Mouse (Mus musculus) heart, embryonic 16.5 days (tissue): ENCODE results near the gene Gm20547. TPM values are rescaled to one million over a fixed set of nuclear protein-coding genes. Genes with fewer than 3 reads are reported as not detected.

Experiments used
- ATAC-seq: fragments of 200-750 bp; cut with Nextera tagmentation; replicated peaks from 2 replicates; pipeline ENCODE4 v1.8.0; 2017; ENCODE audit warnings: moderate number of reproducible peaks; ENCODE audit not compliant: insufficient read depth, low FRiP score; ENCODE audit errors: extremely low read depth
- H3K27ac ChIP-seq: fragments of 300-500 bp; sonication (generic); 2 replicates; pipeline ENCODE4 v1.5.1; 2014; ENCODE audit warnings: mild to moderate bottlenecking, low read length, control low read depth, moderate library complexity
- H3K27me3 ChIP-seq: fragments of 300-500 bp; sonication (generic); 2 replicates; pipeline ENCODE4 v1.6.1; 2014; ENCODE audit warnings: low read length, mixed read lengths; ENCODE audit not compliant: control insufficient read depth, insufficient read depth
- H3K36me3 ChIP-seq: fragments of 300-500 bp; sonication (generic); 2 replicates; pipeline ENCODE4 v1.6.1; 2014; ENCODE audit not compliant: control insufficient read depth, insufficient read depth
- H3K4me1 ChIP-seq: fragments of 300-500 bp; sonication (generic); 2 replicates; pipeline ENCODE4 v1.6.1; 2014; ENCODE audit warnings: low read length, mixed read lengths; ENCODE audit not compliant: control insufficient read depth, insufficient read depth
- H3K4me2 ChIP-seq: fragments of 300-500 bp; sonication (generic); 2 replicates; pipeline ENCODE4 v1.6.1; 2014; ENCODE audit warnings: low read depth, mild to moderate bottlenecking, control low read depth, low read length
- H3K4me3 ChIP-seq: fragments of 300-500 bp; sonication (generic); 2 replicates; pipeline ENCODE4 v1.5.1; 2014; ENCODE audit warnings: mild to moderate bottlenecking, control low read depth, low read length
- H3K9ac ChIP-seq: fragments of 300-500 bp; sonication (generic); 2 replicates; pipeline ENCODE4 v1.6.1; 2014; ENCODE audit warnings: low read length, control low read depth
- H3K9me3 ChIP-seq: fragments of 300-500 bp; sonication (generic); replicated peaks from 2 replicates; pipeline ENCODE4 v1.6.1; 2016; ENCODE audit warnings: low read length; ENCODE audit not compliant: control insufficient read depth
- WGBS: fragments of 180-500 bp; shearing (Covaris S2); extraction: QIAGEN DNeasy Blood & Tissue Kit; methylation state at CpG from one replicate; pipeline ENCODE4 v1.1.7; 2014; 5-methylcytosine and 5-hydroxymethylcytosine counted together
- polyA plus RNA-seq: library from polyadenylated mRNA; unstranded; fragments of >200 nt; fragmentation: Nextera tagmentation; extraction: Ambion mirVana; gene quantifications from 2 replicates; pipeline ENCODE4 v1.2.1, GENCODE M21; 2015

The Gm20547 gene
- polyA plus RNA-seq, 1 experiment from 2014 or later: not detected

GRCm38 (mm10) chr17:34849722-34850516, 31.9 kb downstream of the Gm20547 start, which contains the start of the genes Skiv2l and Nelfe:
Gene Skiv2l (minus strand): TSS chr17:34850210.
Gene Nelfe (plus strand): TSS chr17:34850391.
- H3K9me3 ChIP-seq: no peaks in the 10 kb centered on the region
- peaks cover 33% of the 10 kb centered on the region for H3K36me3 ChIP-seq
- ATAC-seq: peak; percentile 97
- WGBS: under 1% methylated on average over 65 of the region's 65 CpGs
- H3K4me1 ChIP-seq: peaks cover 13% of the 10 kb centered on the region
- peak within 1 kb of the TSS; percentile 92 for H3K9ac ChIP-seq
- no peak within 1 kb of the TSS for H3K27ac ChIP-seq
- H3K4me2 ChIP-seq: peak within 1 kb of the TSS; percentile 91
- no peaks in the 10 kb centered on the region for H3K27me3 ChIP-seq
- H3K4me3 ChIP-seq: peak within 1 kb of the TSS; percentile 86

GRCm38 (mm10) chr17:34847615-34848014, 34.2 kb downstream of the Gm20547 start:
- H3K4me2 ChIP-seq: no peak overlapping the region
- no peak overlapping the region for H3K4me3 ChIP-seq
- peaks cover 22% of the 10 kb centered on the region for H3K36me3 ChIP-seq
- no peaks in the 10 kb centered on the region for H3K9me3 ChIP-seq
- peaks cover 13% of the 10 kb centered on the region for H3K4me1 ChIP-seq
- no peak overlapping the region for H3K9ac ChIP-seq
- 87% methylated on average over 7 of the region's 7 CpGs for WGBS
- no peak for ATAC-seq
- H3K27ac ChIP-seq: no peak overlapping the region
- no peaks in the 10 kb centered on the region for H3K27me3 ChIP-seq

- no peaks in the 10 kb centered on the region for H3K9me3 ChIP-seq
- no peak overlapping the region for H3K4me2 ChIP-seq
- peaks cover 18% of the 10 kb centered on the region for H3K36me3 ChIP-seq
- 86% methylated on average over 6 of the region's 6 CpGs for WGBS
- no peaks in the 10 kb centered on the region for H3K27me3 ChIP-seq
- H3K4me3 ChIP-seq: no peak overlapping the region
- H3K4me1 ChIP-seq: peaks cover 13% of the 10 kb centered on the region
- H3K27ac ChIP-seq: no peak overlapping the region
- no peak overlapping the region for H3K9ac ChIP-seq
- no peak for ATAC-seq
Measured at GRCm38 (mm10) chr17:34847192-34847591, 34.6 kb downstream of the Gm20547 start.

- H3K36me3 ChIP-seq: peaks cover 29% of the 10 kb centered on the region
- WGBS: 87% methylated on average over 13 of the region's 13 CpGs
- no peak overlapping the region for H3K4me3 ChIP-seq
- H3K27me3 ChIP-seq: no peaks in the 10 kb centered on the region
- H3K27ac ChIP-seq: no peak overlapping the region
- peaks cover 4% of the 10 kb centered on the region for H3K4me1 ChIP-seq
- H3K9ac ChIP-seq: no peak overlapping the region
- no peak for ATAC-seq
- H3K9me3 ChIP-seq: no peaks in the 10 kb centered on the region
- no peak overlapping the region for H3K4me2 ChIP-seq
Measured at GRCm38 (mm10) chr17:34844884-34845283, 37.0 kb downstream of the Gm20547 start.

DNA sequence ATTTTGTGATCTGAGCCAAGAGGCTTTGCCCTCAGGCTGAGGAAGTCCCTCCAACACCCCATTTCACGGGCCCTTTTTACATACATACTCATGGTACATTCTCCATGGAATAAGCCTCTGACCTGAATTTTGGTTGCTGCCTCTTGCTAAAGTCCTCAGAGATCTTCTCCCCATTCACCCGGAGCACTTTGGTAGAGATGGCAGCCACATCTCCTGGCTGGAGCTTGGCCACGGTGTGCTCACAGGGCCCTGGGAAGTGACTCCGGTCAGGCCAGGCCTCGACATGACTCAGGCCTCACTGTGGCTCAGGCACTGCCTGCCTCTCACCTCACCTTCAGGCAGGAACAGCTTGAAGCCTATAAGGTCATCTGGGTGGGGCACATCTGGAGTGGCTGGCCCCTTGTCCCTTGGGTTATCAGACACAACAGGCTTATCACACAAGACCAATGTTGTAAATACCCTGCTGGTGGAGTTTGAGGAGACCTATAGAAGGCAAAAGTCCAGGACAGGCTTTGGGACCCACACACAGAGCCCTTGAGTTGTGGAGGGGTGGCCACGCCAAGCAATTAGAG, 41.0 kb downstream of the Gm20547 start:
- Histone ChIP-seq H3K9ac (no peak overlapping the region), H3K4me3 (no peak overlapping the region), H3K9me3 (no peaks in the 10 kb centered on the region), H3K27ac (no peak overlapping the region), H3K4me2 (no peak overlapping the region), H3K36me3 (peaks cover 25% of the 10 kb centered on the region), H3K4me1 (peaks cover 15% of the 10 kb centered on the region), H3K27me3 (no peaks in the 10 kb centered on the region)
- ATAC-seq: no peak
- 80% methylated on average over 6 of the region's 6 CpGs for whole genome bisulfite sequencing

GRCm38 (mm10) chr17:34838785-34839184, 43.1 kb downstream of the Gm20547 start:
- Histone ChIP-seq H3K27me3 (no peaks in the 10 kb centered on the region), H3K4me3 (no peak overlapping the region), H3K4me2 (no peak overlapping the region), H3K9ac (no peak overlapping the region), H3K4me1 (peaks cover 18% of the 10 kb centered on the region), H3K36me3 (peaks cover 25% of the 10 kb centered on the region), H3K27ac (no peak overlapping the region), H3K9me3 (no peaks in the 10 kb centered on the region)
- 87% methylated on average over 7 of the region's 7 CpGs for WGBS
- ATAC-seq: no peak

GRCm38 (mm10) chr17:34837464-34838324, 44.1 kb downstream of the Gm20547 start:
- H3K36me3 ChIP-seq: peaks cover 18% of the 10 kb centered on the region
- H3K4me3 ChIP-seq: peak overlapping the region; percentile 81
- no peak for ATAC-seq
- no peaks in the 10 kb centered on the region for H3K27me3 ChIP-seq
- H3K9me3 ChIP-seq: no peaks in the 10 kb centered on the region
- peak overlapping the region; percentile 59 for H3K27ac ChIP-seq
- peak overlapping the region; percentile 75 for H3K9ac ChIP-seq
- WGBS: 35% methylated on average over 43 of the region's 43 CpGs
- peaks cover 18% of the 10 kb centered on the region for H3K4me1 ChIP-seq
- peak overlapping the region; percentile 98 for H3K4me2 ChIP-seq

GRCm38 (mm10) chr17:34836856-34837221, 45.0 kb downstream of the Gm20547 start, which contains the start of the genes Stk19 and Dxo:
Gene Stk19 (minus strand): TSS chr17:34836945.
Gene Dxo (plus strand): TSS chr17:34837019.
- Histone ChIP-seq H3K4me1 (peaks cover 18% of the 10 kb centered on the region), H3K27ac (peak within 1 kb of the TSS; percentile 59), H3K9me3 (no peaks in the 10 kb centered on the region), H3K4me2 (peak within 1 kb of the TSS; percentile 98), H3K27me3 (no peaks in the 10 kb centered on the region), H3K36me3 (peaks cover 20% of the 10 kb centered on the region), H3K9ac (peak within 1 kb of the TSS; percentile 75), H3K4me3 (peak within 1 kb of the TSS; percentile 81)
- ATAC-seq: peak; percentile 94
- under 1% methylated on average over 40 of the region's 40 CpGs for WGBS
